Mouse (Mus musculus): ENCODE measurements around the gene Sost.

DNA sequence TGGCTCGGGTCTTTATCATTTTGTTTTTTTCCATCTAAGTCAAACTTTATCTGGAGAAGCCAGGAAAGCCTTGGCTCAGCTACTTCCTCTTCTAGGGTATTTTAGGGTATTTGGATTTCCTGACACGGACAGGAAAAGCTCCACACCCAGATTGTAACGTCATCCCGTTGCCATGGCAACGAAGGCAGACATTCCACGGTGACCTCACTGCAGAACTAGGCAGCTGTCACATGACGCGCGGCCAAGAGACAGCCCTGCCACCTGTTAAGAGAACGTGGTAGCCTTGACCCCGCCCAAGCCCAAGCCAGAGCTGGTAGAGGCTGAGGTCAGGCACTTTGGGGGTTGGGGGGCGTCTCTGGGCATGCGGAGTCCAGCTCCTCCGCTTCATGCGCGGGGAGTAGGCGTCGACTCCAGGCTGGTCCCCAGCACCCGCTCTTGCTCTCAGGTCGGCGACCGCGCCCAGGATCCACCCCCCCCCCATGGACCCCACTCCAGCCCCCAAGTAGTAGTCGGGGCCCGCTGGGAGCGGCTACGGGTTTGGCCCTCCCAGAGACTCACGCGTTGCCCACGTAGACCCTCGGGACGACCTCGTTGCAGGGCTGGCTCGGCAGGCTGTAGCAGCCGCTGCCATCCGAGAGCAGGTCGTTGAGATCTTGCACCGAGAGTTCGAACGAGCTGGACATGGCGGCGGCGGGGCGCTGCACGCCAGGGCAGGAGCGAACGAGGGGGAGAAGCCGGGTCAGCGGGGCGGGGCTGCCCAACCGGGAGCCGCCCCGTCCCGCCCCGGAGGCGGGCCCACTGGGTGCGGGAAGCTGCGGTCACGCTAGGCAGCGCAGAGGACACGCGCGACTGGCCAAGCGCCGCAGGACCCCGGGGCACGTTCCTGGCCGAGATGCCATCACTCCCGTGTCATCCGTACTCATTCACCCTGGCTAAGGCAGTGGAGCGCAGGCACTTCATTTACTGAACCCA is 17.5 kb upstream of the Sost start, which contains the start of gene Cfap97d1:
- TF ChIP-seq POLR2A (IDR thresholded peaks at IDR 0.05; ENCODE audit: borderline replicate concordance, low read depth, low read length) (no peak), CTCF (IDR thresholded peaks at IDR 0.05; ENCODE audit: low read depth, low read length) (no peak)

Measured in bone marrow macrophage, adult 2 months (primary cell).